ENCODE assay signal across 8 mouse cellular contexts in the genomic region with DNA sequence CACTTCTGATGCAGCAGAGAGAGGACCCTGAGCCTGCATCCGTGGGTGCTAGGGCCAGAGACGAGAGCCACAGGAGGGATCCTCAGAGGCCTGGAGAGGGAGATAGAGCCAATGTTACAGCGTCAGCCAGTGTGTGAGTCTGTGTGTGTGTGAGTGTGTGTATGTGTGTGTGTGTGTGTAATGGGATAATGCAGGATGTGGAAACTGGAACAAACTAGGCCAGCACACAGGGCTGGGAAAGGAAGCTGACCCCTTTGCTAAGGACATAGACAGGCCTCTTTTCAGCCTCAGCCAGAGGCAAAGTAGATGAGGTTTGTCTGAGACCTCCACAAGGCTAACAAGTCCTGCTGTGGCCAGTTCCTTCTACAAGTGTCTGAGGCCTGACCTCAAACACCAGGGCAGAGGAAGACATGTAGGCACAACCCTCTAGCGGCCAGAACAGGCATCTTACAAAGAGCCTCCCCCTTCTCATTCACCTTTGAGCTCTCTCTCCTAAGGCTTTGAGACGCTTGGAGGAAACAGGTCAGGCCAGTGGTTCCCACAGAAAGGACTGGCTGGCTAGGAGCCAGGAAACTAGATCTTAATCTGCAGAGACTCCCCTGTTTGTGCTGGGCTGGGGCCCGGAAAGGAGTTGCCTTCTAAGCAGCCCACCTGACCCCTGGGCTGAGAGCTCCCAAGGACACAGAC. TPM values are rescaled to one million over a fixed set of nuclear protein-coding genes. Genes with fewer than 3 reads are reported as not detected.
A peak's percentile ranks its signal among the peaks of the same experiment; 100 is the strongest.
DNase-seq lines count a peak whose midpoint lies in the region; ATAC-seq lines count a peak whose summit lies in the region.

No protein-coding gene starts in this region.

- no peaks in the 10 kb centered on the region for H3K27me3 ChIP-seq in embryonic facial prominence, embryonic 10.5 days (replicated peaks; ENCODE audit: low read depth, poor library complexity, severe bottlenecking)
- H3K27me3 ChIP-seq in limb, embryonic 13.5 days, result peaks cover 47% of the 10 kb centered on the region

- peak; percentile 61 for ATAC-seq in limb, embryonic 13.5 days (ENCODE audit: low FRiP score, low read depth)

- H3K9ac ChIP-seq in limb, embryonic 13.5 days, result no peak overlapping the region; the same call in 1 of the 2 replicates

- no peak overlapping the region for H3K4me3 ChIP-seq in embryonic facial prominence, embryonic 10.5 days
- no peak overlapping the region for H3K4me3 ChIP-seq in limb, embryonic 13.5 days

- H3K27ac ChIP-seq in embryonic facial prominence, embryonic 10.5 days (replicated peaks), result peak overlapping the region; percentile 0
- no peak overlapping the region for H3K27ac ChIP-seq in limb, embryonic 13.5 days

- no peaks in the 10 kb centered on the region for H3K36me3 ChIP-seq in embryonic facial prominence, embryonic 10.5 days (replicated peaks)
- no peaks in the 10 kb centered on the region for H3K36me3 ChIP-seq in limb, embryonic 13.5 days

- H3K9me3 ChIP-seq in embryonic facial prominence, embryonic 10.5 days, result no peaks in the 10 kb centered on the region
- H3K9me3 ChIP-seq in limb, embryonic 13.5 days, result no peaks in the 10 kb centered on the region; the same call in 1 of the 2 replicates

- peaks cover 23% of the 10 kb centered on the region for H3K4me1 ChIP-seq in embryonic facial prominence, embryonic 10.5 days
- peaks cover 31% of the 10 kb centered on the region for H3K4me1 ChIP-seq in limb, embryonic 13.5 days

- intact Hi-C loops in left cerebral cortex, postnatal 14 days (cut with DNase I), result no loop called here
- intact Hi-C loops in heart, postnatal 36 days (cut with DNase I), result no loop called here

- 37% methylated on average over 6 of the region's 6 CpGs for WGBS in embryonic facial prominence, embryonic 10.5 days
- 36% methylated on average over 6 of the region's 6 CpGs for WGBS in limb, embryonic 13.5 days

- DNase-seq in left cerebral cortex, postnatal 14 days (ENCODE audit: low spot score in 2 of 2), result peak; percentile 37 to 52
- no peak for DNase-seq in left cerebral cortex, adult 8-10 months (ENCODE audit: low spot score in 2 of 2)
- peak; percentile 56 for DNase-seq in embryonic facial prominence, embryonic 10.5 days (ENCODE audit: low spot score)
- peak; percentile 62 to 69 for DNase-seq in heart, postnatal 36 days
- DNase-seq in ovary, adult 18-20 months (ENCODE audit: low spot score), result peak; percentile 35
- no peak for DNase-seq in spleen, postnatal 36 days (ENCODE audit: low spot score in 2 of 2)
- no peak for DNase-seq in cerebellum, postnatal 36 days

- H3K4me2 ChIP-seq in limb, embryonic 13.5 days (replicated peaks), result no peak overlapping the region

RNA-seq across cellular contexts. Expression of a gene that starts 35.1 kb away (rescaled TPM):
- 10 to 100 TPM; 27.4 to 28.7 TPM for total RNA-seq in left cerebral cortex, postnatal 14 days (2021)
- 10 to 100 TPM; 51.6 to 64.6 (median 61.5) TPM for total RNA-seq in left cerebral cortex, adult 8-10 months (2022)
- 2.6 and 3.2 TPM in 2 replicates for polyA plus RNA-seq in embryonic facial prominence, embryonic 10.5 days (2016; fragmentation: Nextera tagmentation; extraction: Ambion mirVana)
- total RNA-seq in heart, postnatal 36 days (2021), result 1 to 10 TPM; 1.8 to 3.2 TPM
- polyA plus RNA-seq in limb, embryonic 13.5 days (2015; fragmentation: Nextera tagmentation; extraction: Ambion mirVana), result 3.1 and 3.8 TPM in 2 replicates

Comparison
In these comparisons a context has a peak if more than half of its experiments do, and no peak if none do; other contexts are left out.
1. DNase-seq: peak in left cerebral cortex, postnatal 14 days (2 of 2), embryonic facial prominence, embryonic 10.5 days (single experiment), heart, postnatal 36 days (2 of 2) and ovary, adult 18-20 months (single experiment); none in left cerebral cortex, adult 8-10 months (0 of 2), spleen, postnatal 36 days (0 of 2) and cerebellum, postnatal 36 days (0 of 2).
2. RNA of a gene that starts 35.1 kb away (total RNA-seq): 51.6 to 64.6 TPM in left cerebral cortex, adult 8-10 months and 27.4 to 28.7 TPM in left cerebral cortex, postnatal 14 days; 1.8 to 3.2 TPM in heart, postnatal 36 days; every median in the first group is over 4 times any median in the second.